In genomic region chr7:27391416-27391815, GRCm38 (mm10) we compare ENCODE assay signal across 31 mouse cellular contexts. TPM values are rescaled to one million over a fixed set of nuclear protein-coding genes. Genes with fewer than 3 reads are reported as not detected.
DNase-seq lines count a peak whose midpoint lies in the region; ATAC-seq and TF ChIP-seq lines count a peak whose summit lies in the region.
"Had no signal": no experiment of that assay in that cellular context is flagged by ENCODE, and none has a peak within 500 bp of the region (broad histone marks: within the 10 kb centered on the region; RNA-seq: fewer than 3 reads in every experiment).

No protein-coding gene starts in this region.

- H3K4me3 ChIP-seq in E14TG2a.4 (replicated peaks; ENCODE audit: low read length), result peak overlapping the region; percentile 14; the same call in 1 of the 2 replicates
- H3K4me3 ChIP-seq in hindbrain, embryonic 12.5 days, result no peak overlapping the region
- H3K4me3 ChIP-seq: embryonic facial prominence, embryonic 10.5 days; embryonic facial prominence, embryonic 13.5 days; heart, adult 2 months; heart, embryonic 10.5 days; heart, embryonic 13.5 days; hindbrain, embryonic 15.5 days; kidney, embryonic 15.5 days had no signal

- H3K27ac ChIP-seq in hindbrain, embryonic 12.5 days, result no peak overlapping the region
- H3K27ac ChIP-seq: embryonic facial prominence, embryonic 10.5 days; embryonic facial prominence, embryonic 13.5 days; heart, adult 2 months; heart, embryonic 10.5 days; heart, embryonic 13.5 days; hindbrain, embryonic 15.5 days; kidney, embryonic 15.5 days had no signal

- no peak overlapping the region for H3K4me2 ChIP-seq in hindbrain, embryonic 12.5 days (replicated peaks)
- H3K4me2 ChIP-seq: embryonic facial prominence, embryonic 13.5 days; heart, embryonic 13.5 days; hindbrain, embryonic 15.5 days; kidney, embryonic 15.5 days had no signal

- H3K9ac ChIP-seq in hindbrain, embryonic 12.5 days, result no peak overlapping the region
- H3K9ac ChIP-seq: embryonic facial prominence, embryonic 13.5 days; forebrain, postnatal 0 days; heart, embryonic 13.5 days; hindbrain, embryonic 15.5 days; kidney, embryonic 15.5 days had no signal

- DNase-seq in cerebellum, adult 8-10 months, result no peak
- DNase-seq in cerebellum, adult 9-10 months, result peak; percentile 61
- no peak for DNase-seq in cerebellum, adult 11 months
- DNase-seq in cerebellum, postnatal 25 days, result peak; percentile 62 to 74
- no peak for DNase-seq in kidney, adult 11 months
- DNase-seq: adrenal gland, postnatal 10 days; adrenal gland, postnatal 36 days; embryo, embryonic 11 days; forebrain, postnatal 0 days; gastrocnemius, postnatal 10 days; gastrocnemius, postnatal 36 days; heart, adult 2 months; heart, postnatal 14 days; heart, postnatal 4 days; kidney, adult 8-10 months had no signal

- no peak for TF ChIP-seq CTCF in E14TG2a.4 (conservative IDR thresholded peaks at IDR 0.05; ENCODE audit: low read length)

- peaks cover 31% of the 10 kb centered on the region for H3K36me3 ChIP-seq in E14TG2a.4 (ENCODE audit: insufficient read depth, low read length)
- no peaks in the 10 kb centered on the region for H3K36me3 ChIP-seq in hindbrain, embryonic 12.5 days
- H3K36me3 ChIP-seq: embryonic facial prominence, embryonic 10.5 days; embryonic facial prominence, embryonic 13.5 days; G1E; heart, embryonic 10.5 days; heart, embryonic 13.5 days; kidney, embryonic 15.5 days had no signal

- H3K4me1 ChIP-seq in E14TG2a.4 (replicated peaks; ENCODE audit: low read depth, low read length), result peaks cover 37% of the 10 kb centered on the region
- peaks cover 3% of the 10 kb centered on the region for H3K4me1 ChIP-seq in hindbrain, embryonic 12.5 days

- no peaks in the 10 kb centered on the region for H3K9me3 ChIP-seq in E14TG2a.4 (ENCODE audit: low read length)
- H3K9me3 ChIP-seq in hindbrain, embryonic 12.5 days (replicated peaks), result no peaks in the 10 kb centered on the region
- H3K9me3 ChIP-seq: embryonic facial prominence, embryonic 10.5 days; embryonic facial prominence, embryonic 13.5 days; G1E; heart, embryonic 10.5 days; heart, embryonic 13.5 days; hindbrain, embryonic 15.5 days; kidney, embryonic 15.5 days had no signal

- WGBS in hindbrain, embryonic 12.5 days, result 36% methylated on average over 16 of the region's 16 CpGs

- H3K27me3 ChIP-seq in E14TG2a.4 (ENCODE audit: insufficient read depth, low read length), result no peaks in the 10 kb centered on the region
- peaks cover 61% of the 10 kb centered on the region for H3K27me3 ChIP-seq in hindbrain, embryonic 12.5 days

- ATAC-seq in cerebellum, adult (ENCODE audit: insufficient number of reproducible peaks, low FRiP score, low TSS enrichment), result peak; percentile 67; the same call in 1 of the 2 replicates
- no peak for ATAC-seq in hindbrain, embryonic 12.5 days (ENCODE audit: low FRiP score)
- ATAC-seq: forebrain, embryonic 14.5 days; forebrain, postnatal 0 days; intestine, postnatal 0 days; Patski had no signal

RNA-seq across cellular contexts. Expression of gene Gm20479, which starts 34.2 kb away (rescaled TPM):
- 0.43 and 0.59 TPM in 2 replicates for polyA plus RNA-seq in hindbrain, embryonic 12.5 days (2016; fragmentation: Nextera tagmentation; extraction: Ambion mirVana)
- polyA plus RNA-seq: embryonic facial prominence, embryonic 10.5 days; embryonic facial prominence, embryonic 13.5 days; forebrain, embryonic 11.5 days; forebrain, postnatal 0 days; frontal cortex, adult 2 months; heart, adult 2 months; heart, embryonic 16.5 days; hindbrain, embryonic 15.5 days had no signal

RNA-seq across cellular contexts. Expression of gene Shkbp1, which starts 35.6 kb away (rescaled TPM):
- polyA plus RNA-seq in hindbrain, embryonic 12.5 days (2016; fragmentation: Nextera tagmentation; extraction: Ambion mirVana), result 72.4 and 76.2 TPM in 2 replicates

RNA-seq across cellular contexts. Expression of gene Ltbp4, which starts 53.9 kb away (rescaled TPM):
- 8.7 and 8.9 TPM in 2 replicates for polyA plus RNA-seq in hindbrain, embryonic 12.5 days (2016; fragmentation: Nextera tagmentation; extraction: Ambion mirVana)

RNA-seq across cellular contexts. Expression of gene Sptbn4, which starts 56.1 kb away (rescaled TPM):
- polyA plus RNA-seq in hindbrain, embryonic 12.5 days (2016; fragmentation: Nextera tagmentation; extraction: Ambion mirVana), result 0.90 and 1.1 TPM in 2 replicates

RNA-seq across cellular contexts. Expression of gene Blvrb, which starts 56.4 kb away (rescaled TPM):
- polyA plus RNA-seq in hindbrain, embryonic 12.5 days (2016; fragmentation: Nextera tagmentation; extraction: Ambion mirVana), result 26.6 and 27.3 TPM in 2 replicates

Comparison
In these comparisons a context has a peak if more than half of its experiments do, and no peak if none do; other contexts are left out.
1. DNase-seq: peak in cerebellum, adult 9-10 months (single experiment) and cerebellum, postnatal 25 days (2 of 2); none in cerebellum, adult 8-10 months (single experiment), cerebellum, adult 11 months (single experiment) and kidney, adult 11 months (single experiment).